Mouse (Mus musculus) hindbrain, postnatal 0 days (tissue): ENCODE measurements around the gene Nelfa. TPM values are rescaled to one million over a fixed set of nuclear protein-coding genes. Genes with fewer than 3 reads are reported as not detected.
A peak's percentile ranks its signal among the peaks of the same experiment; 100 is the strongest.

Experiments used
- ATAC-seq: fragments of 200-750 bp; cut with Nextera tagmentation; 2 replicates; pipeline ENCODE4 v1.8.0; 2017; ENCODE audit warnings: mild to moderate bottlenecking, moderate TSS enrichment, moderate library complexity
- DNase-seq: peaks from one replicate; pipeline ENCODE4 v3.0.0-alpha.2; 2015; ENCODE audit warnings: low spot score
- H3K27ac ChIP-seq: fragments of 300-500 bp; sonication (generic); 2 replicates; pipeline ENCODE4 v1.5.1; 2014; ENCODE audit warnings: mild to moderate bottlenecking
- H3K27me3 ChIP-seq: fragments of 300-500 bp; sonication (generic); 2 replicates; pipeline ENCODE4 v1.6.1; 2014; ENCODE audit warnings: low read length, mixed read lengths; ENCODE audit not compliant: insufficient read depth
- H3K36me3 ChIP-seq: fragments of 300-500 bp; sonication (generic); 2 replicates; pipeline ENCODE4 v1.6.1; 2014; ENCODE audit warnings: low read length, mixed read lengths; ENCODE audit not compliant: insufficient read depth
- H3K4me1 ChIP-seq: fragments of 300-500 bp; sonication (generic); 2 replicates; pipeline ENCODE4 v1.6.1; 2014; ENCODE audit warnings: antibody characterized with exemption, low read length, mixed read lengths; ENCODE audit not compliant: insufficient read depth
- H3K4me2 ChIP-seq: fragments of 300-500 bp; sonication (generic); 2 replicates; pipeline ENCODE4 v1.6.1; 2014; ENCODE audit warnings: low read depth, mild to moderate bottlenecking, low read length, moderate library complexity, mixed read lengths
- H3K4me3 ChIP-seq: fragments of 300-500 bp; sonication (generic); 2 replicates; pipeline ENCODE4 v1.5.1; 2014; ENCODE audit warnings: low read length
- H3K9ac ChIP-seq: fragments of 300-500 bp; sonication (generic); replicated peaks from 2 replicates; pipeline ENCODE4 v1.6.1; 2014; ENCODE audit warnings: mild to moderate bottlenecking, low read length, moderate library complexity, mixed read lengths
- H3K9me3 ChIP-seq: fragments of 300-500 bp; sonication (generic); 2 replicates; pipeline ENCODE4 v1.6.1; 2016; ENCODE audit warnings: low read length, mixed read lengths
- CTCF ChIP-seq: IDR thresholded peaks from 2 replicates; pipeline ENCODE4 v1.5.1; 2016; ENCODE audit warnings: antibody characterized with exemption, control low read depth, low read depth
- WGBS: fragments of 180-500 bp; shearing (Covaris S2); extraction: QIAGEN DNeasy Blood & Tissue Kit; methylation state at CpG from one replicate; pipeline ENCODE4 v1.1.7; 2014; 5-methylcytosine and 5-hydroxymethylcytosine counted together
- polyA plus RNA-seq: library from polyadenylated mRNA; unstranded; fragments of >200 nt; fragmentation: Nextera tagmentation; extraction: Ambion mirVana; gene quantifications from 2 replicates; pipeline ENCODE4 v1.2.1, GENCODE M21; 2015
- total RNA-seq: library from RNA; depleted of rRNA; stranded (reverse); fragments of >200 nt; gene quantifications from 2 replicates; pipeline ENCODE4 v1.2.3, GENCODE M21; 2014; rRNA removed

The Nelfa gene
- total RNA-seq (31.2 and 36.2 TPM in 2 replicates), polyA plus RNA-seq (29.4 and 29.6 TPM in 2 replicates)

GRCm38 (mm10) chr5:33936120-33936707 is at the start of gene Nelfa:
TSS of gene Nelfa (minus strand) at chr5:33936413.
- H3K27me3 ChIP-seq, result no peaks in the 10 kb centered on the region
- DNase-seq (peak; percentile 100), ATAC-seq (peak; percentile 99)
- H3K9me3 ChIP-seq, result no peaks in the 10 kb centered on the region
- H3K4me1 ChIP-seq, result peaks cover 6% of the 10 kb centered on the region; the same call in 1 of the 2 replicates
- TF ChIP-seq CTCF, result peak; percentile 33
- H3K27ac ChIP-seq, result peak within 1 kb of the TSS; percentile 96
- H3K4me2 ChIP-seq, result peak within 1 kb of the TSS; percentile 64
- no peaks in the 10 kb centered on the region for H3K36me3 ChIP-seq
- WGBS, result under 1% methylated on average over 61 of the region's 61 CpGs
- peak within 1 kb of the TSS; percentile 93 for H3K9ac ChIP-seq
- peak within 1 kb of the TSS; percentile 90 for H3K4me3 ChIP-seq

- WGBS, result under 1% methylated on average over 88 of the region's 88 CpGs
- peak within 1 kb of the TSS; percentile 87 for H3K4me2 ChIP-seq
- H3K9ac ChIP-seq, result peak within 1 kb of the TSS; percentile 87
- TF ChIP-seq CTCF, result peak; percentile 32
- no peaks in the 10 kb centered on the region for H3K9me3 ChIP-seq
- peak; percentile 91 for ATAC-seq
- peak; percentile 96 for DNase-seq
- H3K4me3 ChIP-seq, result peak within 1 kb of the TSS; percentile 68
- H3K4me1 ChIP-seq, result peaks cover 13% of the 10 kb centered on the region; the same call in 1 of the 2 replicates
- peak within 1 kb of the TSS; percentile 83 for H3K27ac ChIP-seq
- no peaks in the 10 kb centered on the region for H3K27me3 ChIP-seq
- peaks cover 4% of the 10 kb centered on the region; the same call in 1 of the 2 replicates for H3K36me3 ChIP-seq
Measured at GRCm38 (mm10) chr5:33983309-33984121, 47.3 kb upstream of the Nelfa start, which contains the start of gene Gm1673. TSS of gene Gm1673 (plus strand) at chr5:33983433.

- DNase-seq (no peak), ATAC-seq (peak; percentile 68)
- no peaks in the 10 kb centered on the region for H3K27me3 ChIP-seq
- peak overlapping the region; percentile 87 for H3K9ac ChIP-seq
- H3K4me1 ChIP-seq, result peaks cover 13% of the 10 kb centered on the region; the same call in 1 of the 2 replicates
- H3K4me3 ChIP-seq, result peak overlapping the region; percentile 68
- no peak; the same call in 1 of the 2 replicates for TF ChIP-seq CTCF
- peaks cover 4% of the 10 kb centered on the region; the same call in 1 of the 2 replicates for H3K36me3 ChIP-seq
- peak overlapping the region; percentile 87 for H3K4me2 ChIP-seq
- H3K27ac ChIP-seq, result peak overlapping the region; percentile 83
- WGBS, result 3% methylated on average over 25 of the region's 26 CpGs
- H3K9me3 ChIP-seq, result no peaks in the 10 kb centered on the region
Measured at GRCm38 (mm10) chr5:33982731-33983259, 46.6 kb upstream of the Nelfa start.

GRCm38 (mm10) chr5:33976267-33976666 is 40.1 kb upstream of the Nelfa start:
- Histone ChIP-seq H3K27me3 (no peaks in the 10 kb centered on the region), H3K9ac (no peak overlapping the region), H3K4me1 (no peaks in the 10 kb centered on the region), H3K4me3 (no peak overlapping the region), H3K4me2 (no peak overlapping the region), H3K36me3 (no peaks in the 10 kb centered on the region), H3K27ac (no peak overlapping the region), H3K9me3 (no peaks in the 10 kb centered on the region)
- TF ChIP-seq CTCF, result no peak
- DNase-seq (no peak), ATAC-seq (no peak)
- WGBS, result 42% methylated on average over 3 of the region's 3 CpGs

- Histone ChIP-seq H3K4me3 (no peak overlapping the region), H3K9me3 (no peaks in the 10 kb centered on the region), H3K27ac (no peak overlapping the region), H3K36me3 (no peaks in the 10 kb centered on the region), H3K4me1 (no peaks in the 10 kb centered on the region), H3K9ac (no peak overlapping the region), H3K4me2 (no peak overlapping the region), H3K27me3 (no peaks in the 10 kb centered on the region)
- DNase-seq (peak; percentile 23), ATAC-seq (no peak)
- WGBS, result 37% methylated on average over 2 of the region's 2 CpGs
- no peak for TF ChIP-seq CTCF
Measured at GRCm38 (mm10) chr5:33974736-33975135, 38.5 kb upstream of the Nelfa start.

GRCm38 (mm10) chr5:33959382-33959781 is 23.2 kb upstream of the Nelfa start:
- Histone ChIP-seq H3K27me3 (no peaks in the 10 kb centered on the region), H3K36me3 (no peaks in the 10 kb centered on the region), H3K27ac (no peak overlapping the region), H3K9me3 (no peaks in the 10 kb centered on the region), H3K4me2 (no peak overlapping the region), H3K9ac (no peak overlapping the region), H3K4me1 (no peaks in the 10 kb centered on the region), H3K4me3 (no peak overlapping the region)
- DNase-seq, result no peak
- 71% methylated on average over 4 of the region's 4 CpGs for WGBS
- no peak for ATAC-seq
- TF ChIP-seq CTCF, result no peak
